Mouse (Mus musculus): ENCODE results near the gene Fsd1.

DNA sequence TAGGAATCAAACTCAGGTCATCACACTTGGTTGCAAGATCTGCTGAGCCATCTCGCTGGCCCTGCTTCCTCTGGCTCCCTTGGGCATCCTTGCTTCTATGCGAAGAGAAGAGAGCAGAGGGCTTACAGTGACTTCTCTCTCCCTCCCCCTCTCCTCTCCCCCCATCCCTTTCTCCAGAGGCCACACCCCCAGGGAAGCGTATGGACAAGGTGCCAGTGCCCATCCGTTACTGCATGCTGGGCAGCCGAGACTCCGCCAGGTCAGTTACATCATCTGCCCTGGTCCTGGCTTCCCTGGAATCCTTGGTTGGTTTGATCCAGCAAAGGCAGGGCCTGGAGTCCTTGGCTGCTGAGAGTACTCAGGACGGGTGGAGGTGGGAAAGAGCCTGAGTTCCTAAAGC lies 25.1 kb downstream of the Fsd1 start:
- TF ChIP-seq CTCF (IDR thresholded peaks at IDR 0.05; ENCODE audit: insufficient read depth, low read length) (no peak), POLR2A (IDR thresholded peaks at IDR 0.05; ENCODE audit: borderline replicate concordance, extremely low read depth, low read depth, low read length) (no peak)
